Mouse (Mus musculus) activated CD4-positive, CD25-positive, alpha-beta regulatory T cell (primary cell): ENCODE results near the gene Ctxn1. TPM values are rescaled to one million over a fixed set of nuclear protein-coding genes. Genes with fewer than 3 reads are reported as not detected.

Source experiments
- polyA plus RNA-seq, 2 experiments: library from polyadenylated mRNA; unstranded; fragments of 100-300 nt; shearing (Covaris generic); gene quantifications; one replicate each; pipeline ENCODE4 v1.2.1; 2017

Gene Ctxn1
- polyA plus RNA-seq: under 1 TPM; 0.57 to 0.76 TPM

GRCm38 (mm10) chr8:4259125-4259804 is at the start of gene Ctxn1:
Gene Ctxn1 (minus strand): TSS chr8:4259274.

DNA sequence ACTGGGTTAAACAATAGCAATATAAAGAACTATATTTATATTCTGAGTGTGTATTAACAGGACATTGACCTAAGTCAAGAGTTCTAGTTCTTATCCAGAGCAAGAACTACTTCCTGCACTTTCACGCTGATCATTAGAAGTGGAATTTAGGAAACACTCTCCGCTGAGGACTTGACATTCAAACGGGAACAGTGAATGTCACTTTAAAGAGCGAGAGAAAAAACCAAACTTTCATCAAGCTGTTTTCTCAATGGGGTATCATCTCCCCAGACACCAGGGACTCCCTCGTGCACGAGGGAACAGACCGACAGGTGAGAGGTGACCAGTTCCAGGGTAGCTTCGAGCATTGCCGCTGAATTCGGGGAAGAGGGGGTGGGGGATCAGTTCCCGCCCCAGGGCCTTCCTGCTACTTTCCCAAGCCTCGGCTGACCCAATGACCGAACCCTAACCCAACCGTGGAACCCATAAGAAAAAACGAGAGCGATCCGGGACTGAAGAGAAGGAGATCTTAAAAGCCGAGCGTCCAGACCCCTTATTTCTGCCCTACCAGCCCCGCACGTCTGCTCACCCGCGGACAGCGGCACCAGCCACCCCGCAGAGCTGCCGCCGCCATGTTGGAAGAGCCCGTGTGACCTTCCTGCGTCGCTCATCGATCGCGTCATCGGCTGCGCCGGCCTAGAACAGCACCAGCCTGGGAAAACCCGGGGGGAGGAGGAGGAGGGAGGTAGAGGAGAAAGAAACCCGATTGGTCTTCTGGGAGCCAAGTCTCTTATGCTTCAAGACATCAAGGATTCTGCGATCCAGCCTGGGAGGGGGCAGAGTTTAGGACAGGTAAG is 16.4 kb upstream of the Ctxn1 start, which contains the start of gene Timm44:
TSS of gene Timm44 (minus strand) at position 639 of the 836 bp plus-strand sequence.

GRCm38 (mm10) chr8:4252934-4253841 is 5.9 kb downstream of the Ctxn1 start, which contains the start of gene Snapc2:
Gene Snapc2 (plus strand): TSS chr8:4253080.

DNA sequence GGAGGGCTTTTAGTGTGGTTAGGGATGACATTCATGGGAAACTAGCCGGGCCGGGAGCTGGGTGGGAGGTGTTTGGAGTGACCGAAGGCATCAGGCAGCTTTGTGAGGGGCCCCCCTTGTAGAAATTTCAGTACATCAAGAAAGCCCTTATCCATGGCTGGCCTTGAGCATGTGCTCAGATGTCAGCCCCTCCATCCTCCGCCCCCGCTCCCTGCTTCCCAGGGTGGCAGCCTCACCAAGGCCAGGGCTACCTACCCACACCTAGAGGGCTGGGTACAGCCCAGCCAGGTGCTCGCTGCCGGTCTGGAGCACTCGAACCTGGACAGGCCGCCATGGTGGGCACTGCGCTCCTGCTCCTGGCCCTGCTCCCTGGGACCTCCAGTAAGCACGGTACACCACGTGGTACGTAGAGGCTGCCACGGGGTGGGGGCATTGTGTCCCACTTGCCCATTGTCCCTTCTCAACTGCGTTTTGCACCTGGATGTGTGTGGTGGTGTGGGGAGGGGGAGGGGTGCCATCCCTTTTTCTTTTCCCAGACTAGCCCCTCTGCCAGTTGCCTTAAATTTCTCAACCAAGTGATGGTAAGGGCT is 11.0 kb downstream of the Ctxn1 start, which contains the start of gene Tgfbr3l:
TSS of gene Tgfbr3l (plus strand) at position 264 of the 590 bp plus-strand sequence.

GRCm38 (mm10) chr8:4238434-4239192 is 20.5 kb downstream of the Ctxn1 start, which contains the start of the genes Map2k7 and Gm49320:
Gene Map2k7 (plus strand): TSS chr8:4238740.
Gene Gm49320 (plus strand): TSS chr8:4238865.

GRCm38 (mm10) chr8:4226739-4227347 is 32.2 kb downstream of the Ctxn1 start, which contains the start of gene Lrrc8e:
Gene Lrrc8e (plus strand): TSS chr8:4226827.

GRCm38 (mm10) chr8:4216791-4217621 is 42.1 kb downstream of the Ctxn1 start, which contains the start of gene Prr36:
Gene Prr36 (minus strand): TSS chr8:4217459.

Other genes starting within 250 kb of the Ctxn1 start
- under 1 TPM in 1 of 2 experiments, not detected in 1; 0.36 TPM for gene Cd209f, start 153.4 kb downstream of the Ctxn1 start, polyA plus RNA-seq
- gene Cd209g, start 125.2 kb downstream of the Ctxn1 start, polyA plus RNA-seq: under 1 TPM in 1 of 2 experiments, not detected in 1; 0.55 TPM
- 10 to 100 TPM; 12.9 to 14.8 TPM for gene Evi5l, start 92.7 kb downstream of the Ctxn1 start, polyA plus RNA-seq
- gene Prr36, start 41.8 kb downstream of the Ctxn1 start, polyA plus RNA-seq: under 1 TPM; 0.05 to 0.20 TPM
- gene Lrrc8e, start 32.4 kb downstream of the Ctxn1 start, polyA plus RNA-seq: under 1 TPM; 0.04 to 0.50 TPM
- 10 to 100 TPM; 61.6 to 75.3 TPM for gene Map2k7, start 20.5 kb downstream of the Ctxn1 start, polyA plus RNA-seq
- gene Gm49320, start 20.4 kb downstream of the Ctxn1 start, polyA plus RNA-seq: 1 to 10 TPM in 1 of 2 experiments, under 1 TPM in 1; 0.52 to 2.1 TPM
- 1 to 10 TPM; 4.8 to 6.7 TPM for gene Tgfbr3l, start 11.1 kb downstream of the Ctxn1 start, polyA plus RNA-seq
- gene Snapc2, start 6.2 kb downstream of the Ctxn1 start, polyA plus RNA-seq: 10 to 100 TPM; 27.7 to 30.0 TPM
- gene Timm44, start 16.6 kb upstream of the Ctxn1 start, polyA plus RNA-seq: 10 to 100 TPM; 43.6 to 50.8 TPM
- gene Ccl25, start 65.9 kb upstream of the Ctxn1 start, polyA plus RNA-seq: 10 to 100 TPM in 1 of 2 experiments, 1 to 10 TPM in 1; 9.7 to 11.6 TPM
- gene Elavl1, start 66.1 kb upstream of the Ctxn1 start, polyA plus RNA-seq: 100 to 1,000 TPM; 177 to 203 TPM
- 10 to 100 TPM; 32.0 to 68.4 TPM for gene Cers4, start 233.8 kb upstream of the Ctxn1 start, polyA plus RNA-seq